Mouse (Mus musculus) bone marrow, adult 2 months (tissue): Measurements from ENCODE around the gene Tead1.

Experiments used
- CTCF ChIP-seq: fragments of 200-500 bp; IDR thresholded peaks from 2 replicates; pipeline ENCODE4 v1.5.1; 2011; ENCODE audit warnings: low read length, control low read depth; ENCODE audit not compliant: control insufficient read depth, insufficient read depth
- POLR2A ChIP-seq: fragments of 200-500 bp; IDR thresholded peaks from 2 replicates; pipeline ENCODE4 v1.6.1; 2011; ENCODE audit warnings: low read depth, mild to moderate bottlenecking, control low read depth, low read length, borderline replicate concordance; ENCODE audit not compliant: control insufficient read depth

DNA sequence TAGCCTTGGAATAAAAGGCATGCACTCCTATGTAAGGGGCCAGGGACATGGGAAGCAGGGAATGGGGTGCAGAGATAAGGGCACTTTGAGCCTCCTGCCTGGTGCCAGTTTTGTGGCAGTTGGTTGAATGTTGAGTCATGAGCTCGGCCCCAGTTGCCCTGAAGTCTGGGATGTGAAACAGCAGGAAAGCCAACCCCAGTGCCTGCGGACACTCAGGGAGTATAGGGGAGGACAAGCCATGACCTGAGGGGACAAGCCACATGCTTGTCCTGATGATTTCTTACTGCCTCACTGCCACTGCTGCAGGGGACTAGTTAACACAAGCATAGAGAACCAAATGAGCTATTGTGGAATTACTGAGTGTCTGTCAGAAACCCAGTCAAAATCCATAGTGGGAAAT, 228.3 kb downstream of the Tead1 start:
- TF ChIP-seq CTCF (no peak), POLR2A (no peak)
